Mouse (Mus musculus) c-Kit-positive CD71-negative TER-119-negative erythroid progenitor cells, embryonic 14.5 days (primary cell): ENCODE measurements at regions not wholly inside any gene's neighbourhood (a gene's known extent, or its start where the extent isn't known, plus 50 kb on each side); places are given as distances from the start of the nearest gene placed in this dataset.

Source experiments
- DNase-seq: peaks from one replicate; pipeline ENCODE4 v3.0.0-alpha.2; 2013; ENCODE audit warnings: low read depth

- no peak for DNase-seq
Measured at GRCm38 (mm10) chr13:107175891-107176290, 154.0 kb upstream of the Kif2a start.

GRCm38 (mm10) chr13:107168599-107169149 lies 146.7 kb upstream of the Kif2a start:
- peak; percentile 14 for DNase-seq

GRCm38 (mm10) chr13:107167856-107168598 lies 146.1 kb upstream of the Kif2a start:
- DNase-seq, result no peak

- no peak for DNase-seq
Measured at GRCm38 (mm10) chr13:107151548-107151947, 129.6 kb upstream of the Kif2a start.

GRCm38 (mm10) chr13:107141209-107141608 lies 119.3 kb upstream of the Kif2a start:
- DNase-seq, result no peak

GRCm38 (mm10) chr13:107134125-107134524 lies 112.2 kb upstream of the Kif2a start:
- DNase-seq, result no peak

- DNase-seq, result no peak
Measured at GRCm38 (mm10) chr13:107126636-107127035, 104.7 kb upstream of the Kif2a start.

GRCm38 (mm10) chr13:107124130-107124668 lies 102.3 kb upstream of the Kif2a start:
- no peak for DNase-seq

- peak; percentile 89 for DNase-seq
Measured at GRCm38 (mm10) chr13:107113949-107114690, 92.2 kb upstream of the Kif2a start.

GRCm38 (mm10) chr13:107108045-107108444 lies 86.1 kb upstream of the Kif2a start:
- no peak for DNase-seq

- DNase-seq, result no peak
Measured at GRCm38 (mm10) chr13:107107572-107107971, 85.6 kb upstream of the Kif2a start.

GRCm38 (mm10) chr13:107105510-107105909 lies 83.6 kb upstream of the Kif2a start:
- DNase-seq, result no peak

- peak; percentile 86 for DNase-seq
Measured at GRCm38 (mm10) chr13:107101598-107101997, 79.7 kb upstream of the Kif2a start.

- DNase-seq, result peak; percentile 70
Measured at GRCm38 (mm10) chr13:107100852-107101325, 79.0 kb upstream of the Kif2a start.

GRCm38 (mm10) chr13:107100116-107100515 lies 78.2 kb upstream of the Kif2a start:
- no peak for DNase-seq

GRCm38 (mm10) chr13:107097005-107097404 lies 75.1 kb upstream of the Kif2a start:
- DNase-seq, result no peak

GRCm38 (mm10) chr13:107094976-107095716 lies 73.2 kb upstream of the Kif2a start:
- no peak for DNase-seq

- no peak for DNase-seq
Measured at GRCm38 (mm10) chr13:107094487-107094886, 72.6 kb upstream of the Kif2a start.

GRCm38 (mm10) chr13:107093683-107094082 lies 71.8 kb upstream of the Kif2a start:
- no peak for DNase-seq

- DNase-seq, result no peak
Measured at GRCm38 (mm10) chr13:107088198-107088597, 66.3 kb upstream of the Kif2a start.

- DNase-seq, result no peak
Measured at GRCm38 (mm10) chr13:107087355-107087754, 65.4 kb upstream of the Kif2a start.

GRCm38 (mm10) chr13:107078085-107078484 lies 56.2 kb upstream of the Kif2a start:
- no peak for DNase-seq
